Mouse (Mus musculus) midbrain, postnatal 0 days (tissue): ENCODE measurements around the gene Ccdc36. TPM values are rescaled to one million over a fixed set of nuclear protein-coding genes. Genes with fewer than 3 reads are reported as not detected.
A peak's percentile ranks its signal among the peaks of the same experiment; 100 is the strongest.

Experiments
- ATAC-seq: fragments of 200-750 bp; cut with Nextera tagmentation; 2 replicates; pipeline ENCODE4 v1.8.0; 2017; ENCODE audit warnings: moderate number of reproducible peaks, mild to moderate bottlenecking, moderate TSS enrichment, moderate library complexity; ENCODE audit not compliant: low FRiP score
- DNase-seq: peaks from one replicate; pipeline ENCODE4 v3.0.0-alpha.2; 2015; ENCODE audit warnings: low spot score
- H3K27ac ChIP-seq: fragments of 300-500 bp; sonication (generic); 2 replicates; pipeline ENCODE4 v1.5.1; 2014; ENCODE audit warnings: low read depth, mild to moderate bottlenecking, low read length, mixed read lengths
- H3K27me3 ChIP-seq: fragments of 300-500 bp; sonication (generic); 2 replicates; pipeline ENCODE4 v1.6.1; 2014; ENCODE audit warnings: low read length, control low read depth, mixed read lengths; ENCODE audit not compliant: insufficient read depth
- H3K36me3 ChIP-seq: fragments of 300-500 bp; sonication (generic); 2 replicates; pipeline ENCODE4 v1.6.1; 2014; ENCODE audit warnings: low read length, control low read depth, mixed read lengths; ENCODE audit not compliant: insufficient read depth
- H3K4me1 ChIP-seq: fragments of 300-500 bp; sonication (generic); 2 replicates; pipeline ENCODE4 v1.6.1; 2014; ENCODE audit warnings: mild to moderate bottlenecking, control low read depth, antibody characterized with exemption, low read length, mixed read lengths; ENCODE audit not compliant: insufficient read depth
- H3K4me2 ChIP-seq: fragments of 300-500 bp; sonication (generic); 2 replicates; pipeline ENCODE4 v1.6.1; 2014; ENCODE audit warnings: low read depth, mild to moderate bottlenecking, low read length, mixed read lengths; ENCODE audit not compliant: poor library complexity, severe bottlenecking
- H3K4me3 ChIP-seq: fragments of 300-500 bp; sonication (generic); 2 replicates; pipeline ENCODE4 v1.5.1; 2014; ENCODE audit warnings: low read depth, mild to moderate bottlenecking, low read length, moderate library complexity
- H3K9ac ChIP-seq: fragments of 300-500 bp; sonication (generic); replicated peaks from 2 replicates; pipeline ENCODE4 v1.6.1; 2014; ENCODE audit warnings: mild to moderate bottlenecking, low read length, moderate library complexity, mixed read lengths; ENCODE audit not compliant: poor library complexity, severe bottlenecking
- H3K9me3 ChIP-seq: fragments of 300-500 bp; sonication (generic); 2 replicates; pipeline ENCODE4 v1.6.1; 2016; ENCODE audit warnings: low read length, control low read depth
- CTCF ChIP-seq: IDR thresholded peaks from 2 replicates; pipeline ENCODE4 v1.5.1; 2016; ENCODE audit warnings: antibody characterized with exemption, mild to moderate bottlenecking
- WGBS: fragments of 180-500 bp; shearing (Covaris S2); extraction: QIAGEN DNeasy Blood & Tissue Kit; methylation state at CpG from one replicate; pipeline ENCODE4 v1.1.7; 2014; 5-methylcytosine and 5-hydroxymethylcytosine counted together
- polyA plus RNA-seq: library from polyadenylated mRNA; unstranded; fragments of >200 nt; fragmentation: Nextera tagmentation; extraction: Ambion mirVana; gene quantifications from 2 replicates; pipeline ENCODE4 v1.2.1, GENCODE M21; 2015
- total RNA-seq: library from RNA; depleted of rRNA; stranded (reverse); fragments of >200 nt; gene quantifications from 2 replicates; pipeline ENCODE4 v1.2.3, GENCODE M21; 2014

Gene Ccdc36
- total and polyA plus RNA-seq, 2 experiments from 2014 or later, result 1.9 to 2.0 TPM

DNA sequence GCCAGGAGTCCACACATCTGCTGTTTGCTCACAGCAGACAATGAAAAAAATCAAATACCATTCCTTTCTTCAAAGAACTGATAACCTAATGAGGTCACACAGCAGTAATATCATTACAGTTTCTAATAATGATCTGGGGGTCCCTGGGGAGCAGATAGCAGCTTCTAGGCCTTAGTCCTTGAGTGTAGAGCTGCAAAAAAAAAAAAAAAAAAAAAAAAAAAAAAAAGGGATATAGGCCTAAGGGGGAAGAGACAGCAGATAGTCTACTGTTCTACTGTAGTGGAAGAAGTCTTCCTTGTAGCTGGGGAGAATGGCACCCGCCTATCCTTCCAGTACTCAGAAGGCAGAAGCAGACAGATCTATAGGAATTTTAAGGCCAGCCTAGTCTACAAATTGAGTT is 32.9 kb downstream of the Ccdc36 start:
- ATAC-seq (no peak), DNase-seq (no peak)
- Histone ChIP-seq H3K4me2 (no peak overlapping the region), H3K4me3 (no peak overlapping the region), H3K36me3 (peaks cover 31% of the 10 kb centered on the region), H3K4me1 (no peaks in the 10 kb centered on the region), H3K9ac (no peak overlapping the region), H3K9me3 (no peaks in the 10 kb centered on the region), H3K27me3 (no peaks in the 10 kb centered on the region), H3K27ac (no peak overlapping the region)
- no peak for TF ChIP-seq CTCF
- 87% methylated on average over 1 of the region's 1 CpGs for WGBS

DNA sequence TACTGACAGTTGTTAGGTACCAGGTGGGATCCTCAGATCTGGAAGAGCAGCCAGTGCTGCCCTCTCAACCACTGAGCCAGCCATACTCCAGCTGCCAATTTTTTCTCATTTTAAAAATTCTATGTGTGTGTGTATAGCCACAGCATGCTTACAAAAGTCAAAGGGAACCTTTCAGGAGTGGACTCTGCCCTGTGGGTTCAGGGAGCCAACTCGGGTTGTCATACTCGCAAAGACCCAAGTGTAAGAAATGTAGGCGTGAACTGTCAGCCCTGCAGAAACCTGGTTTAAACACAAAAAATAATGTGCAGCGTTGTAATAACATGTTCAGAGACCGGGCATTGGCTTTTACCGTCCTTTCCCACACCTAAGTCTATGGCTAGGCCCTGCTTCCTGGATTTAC is 34.1 kb downstream of the Ccdc36 start:
- peaks cover 38% of the 10 kb centered on the region for H3K36me3 ChIP-seq
- no peak overlapping the region for H3K4me3 ChIP-seq
- H3K9me3 ChIP-seq, result no peaks in the 10 kb centered on the region
- DNase-seq, result no peak
- no peak overlapping the region for H3K9ac ChIP-seq
- no peaks in the 10 kb centered on the region for H3K27me3 ChIP-seq
- no peak overlapping the region for H3K27ac ChIP-seq
- H3K4me2 ChIP-seq, result no peak overlapping the region
- H3K4me1 ChIP-seq, result no peaks in the 10 kb centered on the region
- ATAC-seq, result no peak
- TF ChIP-seq CTCF, result no peak
- 98% methylated on average over 6 of the region's 6 CpGs for WGBS

DNA sequence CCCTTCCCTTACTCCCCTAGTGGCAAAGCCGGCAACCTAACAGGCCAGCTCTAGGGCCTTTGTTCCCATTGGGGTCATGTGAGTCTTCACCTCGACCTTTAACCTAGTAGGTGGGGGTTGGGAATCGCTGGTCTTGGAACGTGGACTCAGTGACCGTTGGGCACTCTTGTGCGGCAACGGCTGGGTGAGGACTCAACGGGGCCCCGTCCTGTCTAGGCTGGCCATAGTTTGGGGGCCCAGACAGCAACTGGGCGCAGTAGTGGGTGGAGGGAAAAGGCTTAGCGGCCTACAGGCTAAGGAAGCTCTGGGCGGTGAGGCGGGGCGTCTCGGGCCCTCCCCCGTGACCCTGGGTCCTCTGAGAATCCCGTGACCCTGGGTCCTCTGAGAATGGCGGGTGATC is 35.6 kb downstream of the Ccdc36 start, which contains the start of gene 1700102P08Rik:
TSS of gene 1700102P08Rik (plus strand) at position 130 of the 400 bp plus-strand sequence.
- Histone ChIP-seq H3K36me3 (peaks cover 49% of the 10 kb centered on the region), H3K27me3 (no peaks in the 10 kb centered on the region), H3K9ac (no peak within 1 kb of the TSS), H3K4me2 (no peak within 1 kb of the TSS), H3K27ac (no peak within 1 kb of the TSS), H3K4me1 (no peaks in the 10 kb centered on the region), H3K4me3 (no peak within 1 kb of the TSS), H3K9me3 (no peaks in the 10 kb centered on the region)
- ATAC-seq (no peak), DNase-seq (no peak)
- no peak for TF ChIP-seq CTCF
- WGBS, result 45% methylated on average over 18 of the region's 18 CpGs

GRCm38 (mm10) chr9:108389220-108389619 is 39.1 kb downstream of the Ccdc36 start:
- ATAC-seq (no peak), DNase-seq (no peak)
- Histone ChIP-seq H3K4me2 (no peak overlapping the region), H3K4me3 (no peak overlapping the region), H3K27ac (no peak overlapping the region), H3K4me1 (no peaks in the 10 kb centered on the region), H3K9ac (no peak overlapping the region), H3K36me3 (peaks cover 74% of the 10 kb centered on the region), H3K27me3 (no peaks in the 10 kb centered on the region), H3K9me3 (no peaks in the 10 kb centered on the region)
- WGBS, result 74% methylated on average over 6 of the region's 6 CpGs
- TF ChIP-seq CTCF, result no peak

GRCm38 (mm10) chr9:108388601-108389000 is 39.7 kb downstream of the Ccdc36 start:
- no peaks in the 10 kb centered on the region for H3K4me1 ChIP-seq
- TF ChIP-seq CTCF, result no peak
- no peak overlapping the region for H3K4me3 ChIP-seq
- WGBS, result 86% methylated on average over 10 of the region's 10 CpGs
- no peak overlapping the region for H3K4me2 ChIP-seq
- no peak overlapping the region for H3K9ac ChIP-seq
- no peaks in the 10 kb centered on the region for H3K9me3 ChIP-seq
- DNase-seq, result peak; percentile 5
- peaks cover 75% of the 10 kb centered on the region for H3K36me3 ChIP-seq
- H3K27ac ChIP-seq, result no peak overlapping the region
- H3K27me3 ChIP-seq, result no peaks in the 10 kb centered on the region
- no peak for ATAC-seq

- no peak for DNase-seq
- ATAC-seq, result no peak
- Histone ChIP-seq H3K4me3 (no peak overlapping the region), H3K9ac (no peak overlapping the region), H3K9me3 (no peaks in the 10 kb centered on the region), H3K36me3 (peaks cover 75% of the 10 kb centered on the region), H3K27me3 (no peaks in the 10 kb centered on the region), H3K4me2 (no peak overlapping the region), H3K27ac (no peak overlapping the region), H3K4me1 (no peaks in the 10 kb centered on the region)
- no peak for TF ChIP-seq CTCF
- WGBS, result 90% methylated on average over 4 of the region's 4 CpGs
Observed at GRCm38 (mm10) chr9:108386816-108387215, 41.5 kb downstream of the Ccdc36 start.
